Mouse (Mus musculus) myocyte (in vitro differentiated cells): ENCODE results near the gene Ccr6.

ENCODE experiments used
- CEBPB ChIP-seq: IDR thresholded peaks from 2 replicates; pipeline ENCODE4 v1.6.1; 2011; ENCODE audit warnings: mild to moderate bottlenecking, moderate library complexity; ENCODE audit not compliant: poor library complexity, insufficient read depth, severe bottlenecking
- E2F4 ChIP-seq: IDR thresholded peaks from one replicate; pipeline ENCODE4 v1.6.1; 2011; ENCODE audit warnings: mild to moderate bottlenecking, control low read depth, moderate library complexity; ENCODE audit not compliant: insufficient read depth
- MAX ChIP-seq: IDR thresholded peaks from one replicate; pipeline ENCODE4 v1.6.1; 2011; ENCODE audit warnings: low read depth, mild to moderate bottlenecking, control low read depth
- MYOD1 ChIP-seq, 3 experiments: IDR thresholded peaks; one replicate each; pipeline ENCODE4 v1.6.1; 2011; ENCODE audit warnings: control low read depth in 2 of 3, low read depth in 2 of 3, mild to moderate bottlenecking in 2 of 3, moderate library complexity in 1 of 3; ENCODE audit not compliant: insufficient read length in 2 of 3, control insufficient read depth in 1 of 3
- MYOG ChIP-seq, 3 experiments: IDR thresholded peaks; one replicate each; pipeline ENCODE4 v1.6.1; 2011; ENCODE audit warnings: control low read depth in 2 of 3, low read depth in 2 of 3, mild to moderate bottlenecking in 2 of 3; ENCODE audit not compliant: insufficient read length in 2 of 3, control insufficient read depth in 1 of 3, insufficient read depth in 1 of 3
- POLR2A ChIP-seq: IDR thresholded peaks from one replicate; pipeline ENCODE4 v1.6.1; 2011; ENCODE audit warnings: low read depth, mild to moderate bottlenecking, control low read depth, moderate library complexity; ENCODE audit not compliant: insufficient read length
- POLR2AphosphoS2 ChIP-seq: IDR thresholded peaks from one replicate; pipeline ENCODE4 v1.6.1; 2011; ENCODE audit warnings: low read depth, control low read depth; ENCODE audit not compliant: insufficient read length
- TCF12 ChIP-seq: IDR thresholded peaks from one replicate; pipeline ENCODE4 v1.6.1; 2011; ENCODE audit warnings: mild to moderate bottlenecking, control low read depth; ENCODE audit not compliant: poor library complexity, insufficient read depth, severe bottlenecking
- USF1 ChIP-seq: IDR thresholded peaks from one replicate; pipeline ENCODE4 v1.6.1; 2011; ENCODE audit warnings: low read depth, mild to moderate bottlenecking, control low read depth, moderate library complexity

GRCm38 (mm10) chr17:8278356-8278755 lies 42.5 kb downstream of the Ccr6 start:
- TF ChIP-seq POLR2A = no peak
- no peak for TF ChIP-seq POLR2AphosphoS2
- TF ChIP-seq USF1 = no peak
- TF ChIP-seq MAX = no peak
- no peak for TF ChIP-seq MYOD1 (IDR thresholded peaks at IDR 0.05; ENCODE audit: control insufficient read depth in 1 of 3, insufficient read length in 2 of 3, low read depth in 2 of 3)
- TF ChIP-seq TCF12 = no peak
- TF ChIP-seq E2F4 = no peak
- TF ChIP-seq CEBPB = no peak
- no peak for TF ChIP-seq MYOG (IDR thresholded peaks at IDR 0.05; ENCODE audit: control insufficient read depth in 1 of 3, insufficient read depth in 1 of 3, insufficient read length in 2 of 3, low read depth in 2 of 3)
